Mouse (Mus musculus): Measurements from ENCODE around the gene Rab23.
A peak's percentile ranks its signal among the peaks of the same experiment; 100 is the strongest.
"Not testable (repeated sequence)": the region's sequence is repeated elsewhere in the genome, so short reads cannot be mapped to it uniquely, and the experiment has no call there.

The Rab23 gene

DNA sequence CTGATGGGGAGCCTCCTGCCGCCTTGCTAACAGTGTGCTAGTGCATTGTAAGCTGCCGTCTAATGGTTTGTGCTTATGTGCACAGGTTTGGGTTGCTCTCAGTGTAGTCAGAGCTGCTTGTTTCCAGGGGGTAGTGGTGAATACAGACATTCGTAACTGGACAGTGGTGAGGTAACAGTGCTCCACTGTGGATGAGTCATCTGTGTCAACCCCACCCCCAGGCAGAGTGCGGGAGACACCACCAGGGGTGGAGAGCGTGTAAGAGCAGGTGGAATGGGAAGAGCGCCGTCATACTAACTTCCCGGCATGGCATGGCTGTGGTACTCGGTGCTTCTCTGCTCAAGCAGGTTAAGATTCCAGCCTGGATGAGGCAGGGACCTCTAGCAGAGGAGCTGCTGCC lies 13.4 kb downstream of the Rab23 start:
- no peak for DNase-seq (ENCODE audit: low read depth)

DNA sequence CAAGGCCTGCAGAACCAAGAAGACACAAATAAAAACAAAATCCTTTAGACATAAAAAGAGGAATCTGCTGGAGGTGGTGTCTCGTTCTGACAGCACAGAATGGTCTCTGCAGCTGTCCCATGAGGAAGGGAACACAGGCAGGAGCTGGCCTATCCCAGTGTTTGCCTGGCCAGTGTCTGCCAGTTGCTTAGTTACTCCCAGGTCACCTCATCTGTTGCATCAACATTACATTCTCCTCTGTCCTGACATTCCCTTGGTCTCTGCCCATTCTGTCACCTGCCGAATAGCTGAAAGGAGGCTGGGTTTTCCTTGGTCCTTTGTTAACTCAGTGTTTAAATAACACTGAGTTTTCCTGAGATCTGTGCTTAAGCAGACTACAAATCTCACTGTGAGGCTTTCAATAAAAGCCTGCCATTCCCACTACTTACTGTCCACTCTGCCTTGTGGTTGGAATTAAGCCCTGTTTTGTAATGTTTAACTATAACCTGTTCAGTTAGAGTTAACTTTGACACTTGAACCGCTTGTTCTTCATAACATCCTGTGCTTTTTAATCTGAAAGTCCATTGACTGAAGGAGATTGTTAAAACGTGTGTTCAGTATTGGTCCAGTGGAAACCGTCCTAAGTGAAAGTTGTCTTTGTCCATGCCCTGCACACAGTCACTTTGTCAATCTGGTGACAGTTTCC lies 14.5 kb downstream of the Rab23 start:
- DNase-seq (ENCODE audit: low read depth) = no peak

DNA sequence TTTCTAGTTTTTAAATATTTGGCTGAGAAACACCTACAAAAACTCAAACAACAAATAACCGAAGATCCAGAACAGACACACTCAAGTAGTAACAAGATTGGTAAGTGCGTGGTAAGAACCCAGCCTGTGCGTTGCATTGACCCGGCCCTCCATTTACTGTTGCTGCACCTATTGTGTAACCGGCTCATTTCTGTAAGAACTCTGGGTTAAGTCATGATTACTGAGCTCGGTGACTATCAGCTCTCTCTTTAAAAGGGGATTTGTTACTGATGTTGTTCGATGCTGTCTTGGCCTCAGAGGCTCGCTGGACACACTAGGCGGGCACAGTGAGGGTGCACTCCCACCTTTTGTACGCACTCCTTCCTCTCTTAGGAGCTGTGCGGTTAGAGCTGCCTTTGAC lies 18.6 kb downstream of the Rab23 start:
- no peak for DNase-seq (ENCODE audit: low read depth)

DNA sequence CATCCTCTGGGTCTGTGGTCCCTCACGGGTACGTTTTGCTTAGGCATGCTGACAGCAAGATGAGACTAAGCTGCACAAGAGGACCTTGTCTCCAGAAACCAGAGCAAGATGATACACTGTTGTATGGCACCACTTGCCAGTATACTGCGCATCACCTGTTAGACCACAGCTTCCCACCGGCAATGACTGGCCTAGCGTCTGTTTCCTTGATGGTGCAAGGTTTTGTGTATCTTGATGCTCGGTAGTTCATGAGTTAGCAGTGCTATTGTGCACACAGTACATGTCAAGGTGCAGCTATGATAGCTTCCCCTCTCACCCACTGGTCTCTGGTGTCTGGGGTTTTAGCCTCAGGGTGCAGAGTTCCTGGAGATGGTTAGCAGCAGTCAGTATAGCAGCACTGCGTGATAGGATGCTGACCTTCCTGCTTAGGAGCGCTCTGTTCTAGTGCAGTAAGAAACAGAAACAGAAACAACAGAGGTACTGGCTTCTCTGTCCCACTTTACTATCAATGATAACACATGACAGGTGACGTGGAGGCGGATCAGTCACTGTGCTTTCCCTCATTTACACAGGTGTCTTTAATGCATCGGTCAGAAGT lies 19.1 kb downstream of the Rab23 start:
- no peak for DNase-seq (ENCODE audit: low read depth)

DNA sequence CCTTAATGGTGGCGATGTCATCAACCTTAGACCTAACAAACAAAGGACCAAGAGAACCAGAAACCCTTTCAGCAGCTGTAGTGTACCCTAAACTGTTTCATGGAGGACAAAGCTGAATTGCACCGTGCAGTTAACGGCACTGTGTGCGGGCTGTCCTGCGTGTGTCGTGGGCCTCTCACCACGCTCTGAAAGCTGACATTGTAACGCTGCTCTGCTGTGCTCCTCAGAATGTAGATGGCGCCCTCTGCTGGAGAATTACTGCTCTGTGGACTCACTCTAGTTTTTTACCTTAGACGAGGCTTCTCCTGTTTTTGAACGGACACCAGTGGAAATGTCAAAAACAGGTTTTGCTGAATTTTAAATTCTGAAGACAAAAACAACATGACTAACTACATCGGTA lies 19.6 kb downstream of the Rab23 start:
- DNase-seq (ENCODE audit: low read depth) = peak; percentile 84

GRCm38 (mm10) chr1:33742903-33743302 lies 23.2 kb downstream of the Rab23 start:
- peak; percentile 63 for DNase-seq (ENCODE audit: low read depth)

GRCm38 (mm10) chr1:33744815-33745214 lies 25.1 kb downstream of the Rab23 start:
- DNase-seq (ENCODE audit: low read depth) = not testable (repeated sequence)

- DNase-seq (ENCODE audit: low read depth) = no peak
These were observed 26.2 kb downstream of the Rab23 start for GRCm38 (mm10) chr1:33745901-33746300.

GRCm38 (mm10) chr1:33749109-33749508 lies 29.4 kb downstream of the Rab23 start:
- no peak for DNase-seq (ENCODE audit: low read depth)

GRCm38 (mm10) chr1:33749709-33750108 lies 30.0 kb downstream of the Rab23 start:
- DNase-seq (ENCODE audit: low read depth) = not testable (repeated sequence)

GRCm38 (mm10) chr1:33751283-33751682 lies 31.6 kb downstream of the Rab23 start:
- no peak for DNase-seq (ENCODE audit: low read depth)

- DNase-seq (ENCODE audit: low read depth) = no peak
These were observed 34.4 kb downstream of the Rab23 start for GRCm38 (mm10) chr1:33754089-33754488.

- DNase-seq (ENCODE audit: low read depth) = no peak
These were observed 35.5 kb downstream of the Rab23 start for GRCm38 (mm10) chr1:33754965-33755735.

DNA sequence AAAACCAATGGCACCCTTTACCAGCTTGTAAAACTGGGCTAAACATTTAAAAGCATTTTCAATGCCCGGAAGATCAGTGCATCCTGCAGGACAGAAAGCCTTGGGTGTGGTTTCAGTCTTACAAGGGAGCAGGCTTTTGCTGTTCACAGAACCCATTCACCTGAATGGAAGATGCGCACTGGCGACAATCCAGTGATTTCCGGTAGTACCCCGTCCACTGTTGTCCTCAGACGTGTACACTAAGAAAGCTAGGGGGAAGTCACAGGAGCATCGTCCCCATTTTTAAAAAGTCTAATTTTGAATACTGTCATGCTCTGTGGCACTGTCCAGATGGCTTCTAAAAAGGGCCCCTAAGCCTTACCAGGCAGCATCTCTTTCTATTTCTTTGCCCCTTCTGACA lies 36.1 kb downstream of the Rab23 start:
- no peak for DNase-seq (ENCODE audit: low read depth)

GRCm38 (mm10) chr1:33756258-33757032 lies 36.8 kb downstream of the Rab23 start:
- no peak for DNase-seq (ENCODE audit: low read depth)

DNA sequence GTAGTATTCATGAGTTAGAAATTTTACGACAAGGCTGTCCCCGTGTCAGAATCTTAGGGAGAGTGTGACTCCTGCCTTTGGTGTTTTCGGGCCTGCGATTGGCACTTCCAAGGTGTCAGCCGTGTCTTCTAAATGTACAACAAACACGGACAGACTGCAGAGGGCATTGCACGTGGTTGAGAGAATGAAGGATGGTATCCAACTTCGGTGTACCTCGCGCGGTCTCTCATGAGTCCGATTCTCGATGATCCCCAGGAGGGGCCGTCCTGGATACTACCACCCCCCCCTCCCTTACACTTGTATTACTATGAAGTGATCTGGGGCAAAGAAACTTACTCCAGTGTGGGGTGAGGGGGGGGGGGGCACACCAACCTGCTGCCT lies 37.3 kb downstream of the Rab23 start:
- DNase-seq (ENCODE audit: low read depth) = peak; percentile 36

- DNase-seq (ENCODE audit: low read depth) = peak; percentile 47
These were observed 37.9 kb downstream of the Rab23 start, which contains the start of gene Bag2 for GRCm38 (mm10) chr1:33757491-33758041. Gene Bag2, minus strand, starts transcription at chr1:33757795.

- peak; percentile 11 for DNase-seq (ENCODE audit: low read depth)
These were observed 38.8 kb downstream of the Rab23 start for GRCm38 (mm10) chr1:33758488-33758887.

GRCm38 (mm10) chr1:33763826-33764225 lies 44.1 kb downstream of the Rab23 start:
- DNase-seq (ENCODE audit: low read depth) = no peak

DNA sequence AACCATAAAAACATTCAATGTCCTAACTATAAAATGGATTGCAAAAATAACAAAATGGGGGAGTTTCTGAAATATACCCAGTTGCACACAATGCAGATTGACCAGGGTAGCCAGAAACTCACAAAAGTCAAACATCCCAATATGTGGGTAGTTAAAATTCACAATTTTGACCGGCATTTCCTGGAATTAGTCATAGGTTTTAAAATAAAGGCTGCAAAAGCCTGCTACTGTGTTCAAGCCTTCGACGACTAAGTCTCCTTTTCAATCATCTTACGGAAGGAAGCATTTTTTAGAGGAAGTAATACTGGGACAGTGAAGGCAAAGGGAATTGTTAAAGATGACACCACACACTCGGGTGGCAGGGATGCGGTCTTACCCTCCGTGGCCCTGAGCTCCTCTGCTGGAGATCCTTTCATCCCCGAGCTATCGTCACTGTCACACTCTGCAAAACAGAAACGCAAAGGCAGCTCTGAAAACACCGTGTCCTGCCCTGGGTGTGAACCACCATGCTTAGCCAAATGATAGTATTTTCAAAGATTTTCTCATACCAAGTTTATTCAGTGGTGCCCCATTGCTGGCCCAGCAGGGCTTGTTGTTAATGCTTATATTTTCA lies 45.9 kb downstream of the Rab23 start:
- DNase-seq (ENCODE audit: low read depth) = no peak

Measured in naive thymus-derived CD4-positive, alpha-beta T cell, adult 2 months (primary cell).